Mouse (Mus musculus) embryo, embryonic 10 days (tissue): ENCODE data around the gene Mrc2.

Experiments
- DNase-seq: peaks from one replicate; pipeline ENCODE4 v3.0.0-alpha.2; 2015; ENCODE audit warnings: low spot score

The Mrc2 gene

GRCm38 (mm10) chr11:105390290-105390689, 97.8 kb downstream of the Mrc2 start:
- no peak for DNase-seq
